Mouse (Mus musculus) midbrain, postnatal 0 days (tissue): ENCODE results near the gene Brs3. TPM values are rescaled to one million over a fixed set of nuclear protein-coding genes. Genes with fewer than 3 reads are reported as not detected.

ENCODE experiments used
- ATAC-seq: fragments of 200-750 bp; cut with Nextera tagmentation; 2 replicates; pipeline ENCODE4 v1.8.0; 2017; ENCODE audit warnings: moderate number of reproducible peaks, mild to moderate bottlenecking, moderate TSS enrichment, moderate library complexity; ENCODE audit not compliant: low FRiP score
- DNase-seq: peaks from one replicate; pipeline ENCODE4 v3.0.0-alpha.2; 2015; ENCODE audit warnings: low spot score
- H3K27ac ChIP-seq: fragments of 300-500 bp; sonication (generic); 2 replicates; pipeline ENCODE4 v1.5.1; 2014; ENCODE audit warnings: low read depth, mild to moderate bottlenecking, low read length, mixed read lengths
- H3K27me3 ChIP-seq: fragments of 300-500 bp; sonication (generic); 2 replicates; pipeline ENCODE4 v1.6.1; 2014; ENCODE audit warnings: low read length, control low read depth, mixed read lengths; ENCODE audit not compliant: insufficient read depth
- H3K36me3 ChIP-seq: fragments of 300-500 bp; sonication (generic); 2 replicates; pipeline ENCODE4 v1.6.1; 2014; ENCODE audit warnings: low read length, control low read depth, mixed read lengths; ENCODE audit not compliant: insufficient read depth
- H3K4me1 ChIP-seq: fragments of 300-500 bp; sonication (generic); 2 replicates; pipeline ENCODE4 v1.6.1; 2014; ENCODE audit warnings: mild to moderate bottlenecking, control low read depth, antibody characterized with exemption, low read length, mixed read lengths; ENCODE audit not compliant: insufficient read depth
- H3K4me2 ChIP-seq: fragments of 300-500 bp; sonication (generic); 2 replicates; pipeline ENCODE4 v1.6.1; 2014; ENCODE audit warnings: low read depth, mild to moderate bottlenecking, low read length, mixed read lengths; ENCODE audit not compliant: poor library complexity, severe bottlenecking
- H3K4me3 ChIP-seq: fragments of 300-500 bp; sonication (generic); 2 replicates; pipeline ENCODE4 v1.5.1; 2014; ENCODE audit warnings: low read depth, mild to moderate bottlenecking, low read length, moderate library complexity
- H3K9ac ChIP-seq: fragments of 300-500 bp; sonication (generic); replicated peaks from 2 replicates; pipeline ENCODE4 v1.6.1; 2014; ENCODE audit warnings: mild to moderate bottlenecking, low read length, moderate library complexity, mixed read lengths; ENCODE audit not compliant: poor library complexity, severe bottlenecking
- H3K9me3 ChIP-seq: fragments of 300-500 bp; sonication (generic); 2 replicates; pipeline ENCODE4 v1.6.1; 2016; ENCODE audit warnings: low read length, control low read depth
- CTCF ChIP-seq: IDR thresholded peaks from 2 replicates; pipeline ENCODE4 v1.5.1; 2016; ENCODE audit warnings: antibody characterized with exemption, mild to moderate bottlenecking
- WGBS: fragments of 180-500 bp; shearing (Covaris S2); extraction: QIAGEN DNeasy Blood & Tissue Kit; methylation state at CpG from one replicate; pipeline ENCODE4 v1.1.7; 2014; 5-methylcytosine and 5-hydroxymethylcytosine counted together
- polyA plus RNA-seq: library from polyadenylated mRNA; unstranded; fragments of >200 nt; fragmentation: Nextera tagmentation; extraction: Ambion mirVana; gene quantifications from 2 replicates; pipeline ENCODE4 v1.2.1, GENCODE M21; 2015
- total RNA-seq: library from RNA; depleted of rRNA; stranded (reverse); fragments of >200 nt; gene quantifications from 2 replicates; pipeline ENCODE4 v1.2.3, GENCODE M21; 2014; rRNA removed

Gene Brs3
- total RNA-seq (0.11 and 0.42 TPM in 2 replicates), polyA plus RNA-seq (0.56 and 0.65 TPM in 2 replicates)

- TF ChIP-seq CTCF, result no peak
- 80% methylated on average over 5 of the region's 5 CpGs for WGBS
- Histone ChIP-seq H3K4me2 (no peak within 1 kb of the TSS), H3K27me3 (no peaks in the 10 kb centered on the region), H3K9ac (no peak within 1 kb of the TSS), H3K4me3 (no peak within 1 kb of the TSS), H3K36me3 (no peaks in the 10 kb centered on the region), H3K4me1 (no peaks in the 10 kb centered on the region), H3K9me3 (no peaks in the 10 kb centered on the region), H3K27ac (no peak within 1 kb of the TSS)
- DNase-seq (no peak), ATAC-seq (no peak)
These were observed at the start of gene Brs3 for GRCm38 (mm10) chrX:57042774-57043173. Gene Brs3 (plus strand): TSS chrX:57043074.

- DNase-seq, result no peak
- Histone ChIP-seq H3K27me3 (no peaks in the 10 kb centered on the region), H3K9me3 (no peaks in the 10 kb centered on the region), H3K36me3 (no peaks in the 10 kb centered on the region), H3K9ac (no peak overlapping the region), H3K27ac (no peak overlapping the region), H3K4me2 (no peak overlapping the region), H3K4me3 (no peak overlapping the region), H3K4me1 (no peaks in the 10 kb centered on the region)
- ATAC-seq, result no peak
- TF ChIP-seq CTCF, result no peak
- 82% methylated on average over 2 of the region's 2 CpGs for WGBS
These were observed 30.0 kb upstream of the Brs3 start for GRCm38 (mm10) chrX:57012891-57013290.

GRCm38 (mm10) chrX:57043869-57044268 is 995 bp downstream of the Brs3 start:
- no peak overlapping the region for H3K4me2 ChIP-seq
- WGBS, result 74% methylated on average over 6 of the region's 6 CpGs
- ATAC-seq (no peak), DNase-seq (peak; percentile 15)
- no peak overlapping the region for H3K4me3 ChIP-seq
- H3K27me3 ChIP-seq, result no peaks in the 10 kb centered on the region
- no peaks in the 10 kb centered on the region for H3K36me3 ChIP-seq
- H3K4me1 ChIP-seq, result no peaks in the 10 kb centered on the region
- no peak overlapping the region for H3K27ac ChIP-seq
- H3K9me3 ChIP-seq, result no peaks in the 10 kb centered on the region
- TF ChIP-seq CTCF, result peak; percentile 59
- no peak overlapping the region for H3K9ac ChIP-seq

GRCm38 (mm10) chrX:57052848-57053173 is 9.9 kb downstream of the Brs3 start:
- ATAC-seq, result peak; percentile 80
- Histone ChIP-seq H3K9ac (peak overlapping the region; percentile 68), H3K4me1 (no peaks in the 10 kb centered on the region), H3K27me3 (no peaks in the 10 kb centered on the region), H3K36me3 (no peaks in the 10 kb centered on the region), H3K4me2 (peak overlapping the region; percentile 42), H3K9me3 (no peaks in the 10 kb centered on the region), H3K4me3 (peak overlapping the region; percentile 49), H3K27ac (peak overlapping the region; percentile 89)
- 23% methylated on average over 4 of the region's 4 CpGs for WGBS
- DNase-seq, result no peak
- TF ChIP-seq CTCF, result peak; percentile 32; the same call in 1 of the 2 replicates

GRCm38 (mm10) chrX:57053174-57053992 is 10.5 kb downstream of the Brs3 start, which contains the start of gene Htatsf1:
Gene Htatsf1 (plus strand): TSS chrX:57053583.
- ATAC-seq, result peak; percentile 97
- peak within 1 kb of the TSS; percentile 89 for H3K27ac ChIP-seq
- H3K4me2 ChIP-seq, result peak within 1 kb of the TSS; percentile 57
- H3K4me3 ChIP-seq, result peak within 1 kb of the TSS; percentile 49
- peak within 1 kb of the TSS; percentile 68 for H3K9ac ChIP-seq
- no peak; the same call in 1 of the 2 replicates for TF ChIP-seq CTCF
- no peaks in the 10 kb centered on the region for H3K36me3 ChIP-seq
- WGBS, result 23% methylated on average over 72 of the region's 85 CpGs
- no peaks in the 10 kb centered on the region for H3K27me3 ChIP-seq
- no peaks in the 10 kb centered on the region for H3K9me3 ChIP-seq
- peak; percentile 83 for DNase-seq
- no peaks in the 10 kb centered on the region for H3K4me1 ChIP-seq

GRCm38 (mm10) chrX:57053993-57054385 is 11.1 kb downstream of the Brs3 start:
- no peak for TF ChIP-seq CTCF
- H3K36me3 ChIP-seq, result no peaks in the 10 kb centered on the region
- no peaks in the 10 kb centered on the region for H3K4me1 ChIP-seq
- H3K9me3 ChIP-seq, result no peaks in the 10 kb centered on the region
- peak overlapping the region; percentile 49 for H3K4me3 ChIP-seq
- H3K27ac ChIP-seq, result peak overlapping the region; percentile 89; the same call in 1 of the 2 replicates
- no peaks in the 10 kb centered on the region for H3K27me3 ChIP-seq
- 31% methylated on average over 11 of the region's 11 CpGs for WGBS
- H3K4me2 ChIP-seq, result peak overlapping the region; percentile 57
- DNase-seq, result no peak
- peak overlapping the region; percentile 68; the same call in 1 of the 2 replicates for H3K9ac ChIP-seq
- peak; percentile 3; the same call in 1 of the 2 replicates for ATAC-seq
